Mouse (Mus musculus) G1E (cell line): Measurements from ENCODE around the gene Rptor.

ENCODE experiments used
- CTCF ChIP-seq: IDR thresholded peaks from 2 replicates; pipeline ENCODE4 v1.5.1; 2012; ENCODE audit warnings: low read depth, low read length, inconsistent platforms, mixed read lengths
- GATA1 ChIP-seq: IDR thresholded peaks from 2 replicates; pipeline ENCODE4 v1.6.1; 2012; ENCODE audit warnings: borderline replicate concordance, low read length, inconsistent platforms, mixed read lengths
- POLR2AphosphoS5 ChIP-seq: IDR thresholded peaks from 2 replicates; pipeline ENCODE4 v1.6.1; 2012; ENCODE audit warnings: low read depth, low read length, inconsistent platforms; ENCODE audit not compliant: insufficient replicate concordance

DNA sequence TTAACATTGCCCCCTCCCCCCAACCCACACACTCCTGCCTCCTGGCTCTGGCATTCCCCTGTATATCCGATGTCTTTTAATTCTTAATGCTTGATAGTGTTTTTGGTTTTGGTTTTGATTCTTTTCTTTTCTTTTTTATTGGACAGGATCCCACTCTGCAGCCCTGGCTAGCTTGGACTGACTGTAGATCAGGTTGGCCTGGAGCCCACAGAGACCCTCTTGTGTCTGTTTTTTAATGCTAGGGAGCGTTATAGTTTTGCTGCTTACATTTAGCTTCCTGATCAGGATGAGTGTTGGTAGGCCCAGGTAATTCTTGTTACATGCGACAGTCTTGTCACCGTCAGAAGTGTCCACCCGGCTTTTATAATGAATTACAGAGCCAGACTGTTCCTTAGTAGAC, 27.6 kb downstream of the Rptor start:
- TF ChIP-seq GATA1 (no peak), CTCF (no peak), POLR2AphosphoS5 (no peak)
